9 mouse cellular contexts compared by ENCODE assay signal in genomic region chr17:53387581-53388473, GRCm38 (mm10).
A peak's percentile ranks its signal among the peaks of the same experiment; 100 is the strongest.
DNase-seq lines count a peak whose midpoint lies in the region; ATAC-seq lines count a peak whose summit lies in the region.
"Had no signal": no experiment of that assay in that cellular context is flagged by ENCODE, and none has a peak within 500 bp of the region (broad histone marks: within the 10 kb centered on the region; RNA-seq: fewer than 3 reads in every experiment).

No protein-coding gene starts in this region.

- intact Hi-C loops in left cerebral cortex, postnatal 14 days (cut with DNase I), result loop anchor here (2.0 kb wide), 1 partner anchor 827 kb away; no protein-coding TSS in a partner anchor
- intact Hi-C loops in left cerebral cortex, postnatal 36 days (cut with DNase I), result loop anchor here (2.0 kb wide), 1 partner anchor 827 kb away; no protein-coding TSS in a partner anchor
- intact Hi-C loops in heart, postnatal 14 days (cut with DNase I), result loop anchor here (2.0 kb wide), 1 partner anchor 827 kb away; no protein-coding TSS in a partner anchor

- H3K9ac ChIP-seq in forebrain, embryonic 12.5 days, result no peak overlapping the region

- H3K27me3 ChIP-seq in forebrain, embryonic 12.5 days, result no peaks in the 10 kb centered on the region
- H3K27me3 ChIP-seq: megakaryocyte, embryonic 14.5 days had no signal

- no peaks in the 10 kb centered on the region for H3K36me3 ChIP-seq in forebrain, embryonic 12.5 days (replicated peaks)

- DNase-seq in left cerebral cortex, postnatal 14 days (ENCODE audit: low spot score in 2 of 2), result peak; percentile 12 to 33
- no peak for DNase-seq in left cerebral cortex, postnatal 36 days (ENCODE audit: low spot score in 2 of 2)
- DNase-seq in Muller cell, postnatal 12 days (ENCODE audit: inconsistent ontology term), result peak; percentile 47
- DNase-seq in naive thymus-derived CD4-positive, alpha-beta T cell, adult 2 months (ENCODE audit: low read depth), result peak; percentile 33
- no peak for DNase-seq in heart, postnatal 14 days
- no peak for DNase-seq in testis, postnatal 14 days (ENCODE audit: low spot score)
- no peak for DNase-seq in gastrocnemius, postnatal 10 days

- no peaks in the 10 kb centered on the region for H3K4me1 ChIP-seq in forebrain, embryonic 12.5 days
- H3K4me1 ChIP-seq: megakaryocyte, embryonic 14.5 days had no signal

- H3K4me3 ChIP-seq in forebrain, embryonic 12.5 days (replicated peaks), result no peak overlapping the region
- H3K4me3 ChIP-seq: megakaryocyte, embryonic 14.5 days had no signal

- H3K4me2 ChIP-seq in forebrain, embryonic 12.5 days, result no peak overlapping the region

- H3K9me3 ChIP-seq in forebrain, embryonic 12.5 days, result no peaks in the 10 kb centered on the region
- H3K9me3 ChIP-seq: megakaryocyte, embryonic 14.5 days had no signal

- 52% methylated on average over 6 of the region's 6 CpGs for WGBS in forebrain, embryonic 12.5 days

- H3K27ac ChIP-seq in forebrain, embryonic 12.5 days, result no peak overlapping the region

- ATAC-seq in forebrain, embryonic 12.5 days (ENCODE audit: low FRiP score), result peak; percentile 65; the same call in 1 of the 2 replicates

Comparison
In these comparisons a context has a peak if more than half of its experiments do, and no peak if none do; other contexts are left out.
1. DNase-seq: peak in left cerebral cortex, postnatal 14 days (2 of 2), Muller cell, postnatal 12 days (single experiment) and naive thymus-derived CD4-positive, alpha-beta T cell, adult 2 months (single experiment); none in left cerebral cortex, postnatal 36 days (0 of 2), heart, postnatal 14 days (0 of 2), testis, postnatal 14 days (single experiment) and gastrocnemius, postnatal 10 days (single experiment).